Mouse (Mus musculus): ENCODE data around the gene 1700001O22Rik. TPM values are rescaled to one million over a fixed set of nuclear protein-coding genes. Genes with fewer than 3 reads are reported as not detected.

1700001O22Rik gene
- polyA plus RNA-seq, 1 experiment from 2014 or later = 2.6 TPM

GRCm38 (mm10) chr2:30792061-30792460 lies 11.4 kb downstream of the 1700001O22Rik start:
- Histone ChIP-seq H3K36me3 (no peaks in the 10 kb centered on the region), H3K4me3 (no peak overlapping the region), H3K9ac (replicated peaks) (no peak overlapping the region), H3K4me2 (replicated peaks) (no peak overlapping the region), H3K27ac (replicated peaks) (no peak overlapping the region), H3K4me1 (peaks cover 34% of the 10 kb centered on the region), H3K9me3 (no peaks in the 10 kb centered on the region), H3K27me3 (no peaks in the 10 kb centered on the region)
- 85% methylated on average over 7 of the region's 7 CpGs for WGBS
- no peak for ATAC-seq (replicated peaks)

DNA sequence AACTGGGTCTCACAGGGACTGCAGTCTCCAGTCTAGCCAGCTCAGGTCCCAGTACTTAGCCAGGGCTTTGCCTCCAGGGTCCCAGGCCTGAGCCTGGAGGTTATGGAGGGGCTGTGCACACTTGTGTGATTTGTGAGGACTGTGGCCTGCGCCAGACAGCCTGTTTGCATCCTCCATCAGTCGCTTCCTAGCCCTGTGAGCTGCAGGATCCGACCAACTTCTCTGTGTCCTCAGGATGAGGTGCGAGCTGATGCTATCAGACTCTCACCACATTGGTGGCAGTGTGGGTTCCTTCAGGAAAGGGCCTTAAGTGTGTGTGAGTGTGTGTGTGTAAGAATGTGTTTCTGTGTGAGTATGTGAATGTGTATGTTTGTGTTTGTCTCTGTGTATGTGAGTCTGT lies 16.0 kb downstream of the 1700001O22Rik start:
- peak overlapping the region; percentile 15 for H3K9ac ChIP-seq (replicated peaks)
- no peaks in the 10 kb centered on the region for H3K36me3 ChIP-seq
- no peaks in the 10 kb centered on the region for H3K27me3 ChIP-seq
- 61% methylated on average over 4 of the region's 4 CpGs for WGBS
- no peaks in the 10 kb centered on the region for H3K9me3 ChIP-seq
- H3K4me1 ChIP-seq = peaks cover 34% of the 10 kb centered on the region
- H3K4me2 ChIP-seq (replicated peaks) = no peak overlapping the region
- no peak for ATAC-seq (replicated peaks)
- H3K4me3 ChIP-seq = no peak overlapping the region
- peak overlapping the region; percentile 41 for H3K27ac ChIP-seq (replicated peaks)

DNA sequence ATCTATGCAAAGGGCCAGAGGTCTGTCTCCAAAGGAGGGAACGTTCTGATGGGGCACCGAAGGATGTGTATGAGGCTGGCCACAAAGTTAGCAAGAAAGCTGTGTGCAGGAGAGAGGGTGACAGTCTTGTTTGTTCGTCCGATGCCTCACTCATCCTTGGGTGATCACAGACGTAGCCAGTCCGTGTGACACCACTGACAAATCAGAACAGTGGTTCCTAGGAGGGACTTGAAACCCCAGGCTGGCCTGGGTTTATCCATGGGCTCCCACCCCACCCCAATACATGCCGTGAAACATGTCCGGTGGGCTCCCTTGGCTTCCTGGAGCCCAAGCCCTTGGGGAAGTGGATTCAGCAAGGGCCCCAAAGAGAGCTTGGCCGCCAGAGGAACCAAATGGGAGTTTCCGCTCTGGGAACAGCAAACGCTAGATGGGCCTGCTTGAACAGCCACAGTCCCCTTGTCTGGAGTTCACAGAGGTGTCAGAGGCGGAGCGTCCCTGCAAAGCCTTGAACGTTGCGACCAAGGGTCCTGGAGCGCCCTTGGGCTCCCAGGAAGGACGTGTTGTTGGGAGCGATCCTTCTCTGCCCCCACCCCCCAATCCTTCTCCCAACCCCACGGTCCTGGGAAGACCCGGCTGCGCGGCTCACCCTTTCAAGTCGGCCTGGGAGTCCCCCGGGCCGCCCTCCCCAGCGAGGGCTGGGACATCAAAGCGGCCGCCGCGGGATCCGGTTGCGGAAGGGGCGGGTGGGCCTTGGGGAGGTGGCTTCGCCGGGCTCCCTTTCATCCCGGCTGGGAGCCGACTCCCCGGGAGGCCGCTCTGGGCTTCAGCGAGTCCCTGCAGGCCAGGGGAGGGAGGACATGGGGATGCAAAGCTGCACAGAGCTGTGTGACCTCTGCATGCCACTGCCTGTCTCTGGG lies 19.1 kb downstream of the 1700001O22Rik start:
- H3K4me3 ChIP-seq = peak overlapping the region; percentile 13; the same call in 1 of the 2 replicates
- H3K4me1 ChIP-seq = peaks cover 34% of the 10 kb centered on the region
- H3K27me3 ChIP-seq = no peaks in the 10 kb centered on the region
- peak overlapping the region; percentile 31; the same call in 1 of the 2 replicates for H3K27ac ChIP-seq (replicated peaks)
- no peaks in the 10 kb centered on the region for H3K36me3 ChIP-seq
- no peak; the same call in 1 of the 2 replicates for ATAC-seq (replicated peaks)
- peak overlapping the region; percentile 50 for H3K4me2 ChIP-seq (replicated peaks)
- no peaks in the 10 kb centered on the region for H3K9me3 ChIP-seq
- WGBS = 13% methylated on average over 39 of the region's 40 CpGs
- H3K9ac ChIP-seq (replicated peaks) = 0 out of 2 replicates have a peak overlapping the region, but pooled peaks have one; percentile 22

DNA sequence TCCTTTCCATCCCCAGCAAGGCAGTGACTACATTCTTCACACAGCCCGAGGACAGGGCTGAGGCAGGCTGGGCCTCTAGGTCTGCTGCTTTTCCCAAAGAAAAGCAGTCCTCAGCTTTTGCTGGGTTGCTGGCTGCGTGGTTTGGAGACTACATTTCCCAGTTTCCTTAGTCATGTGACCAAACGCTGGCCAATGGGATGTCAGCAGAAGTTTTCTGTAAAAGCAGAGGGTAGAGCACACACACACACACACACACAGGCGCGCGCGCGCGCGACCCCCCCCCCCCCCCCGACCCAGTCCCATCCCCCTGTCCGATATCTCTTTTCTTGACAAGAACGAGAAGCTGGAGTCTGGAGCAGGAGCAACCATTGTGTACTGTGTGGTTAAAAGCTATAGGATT lies 20.1 kb downstream of the 1700001O22Rik start:
- H3K36me3 ChIP-seq = no peaks in the 10 kb centered on the region
- peak overlapping the region; percentile 25; the same call in 1 of the 2 replicates for H3K4me3 ChIP-seq
- under 1% methylated on average over 10 of the region's 13 CpGs for WGBS
- peak; percentile 66 for ATAC-seq (replicated peaks)
- H3K9me3 ChIP-seq = no peaks in the 10 kb centered on the region
- H3K9ac ChIP-seq (replicated peaks) = peak overlapping the region; percentile 35
- peaks cover 34% of the 10 kb centered on the region for H3K4me1 ChIP-seq
- H3K27me3 ChIP-seq = no peaks in the 10 kb centered on the region
- H3K4me2 ChIP-seq (replicated peaks) = peak overlapping the region; percentile 50
- H3K27ac ChIP-seq (replicated peaks) = peak overlapping the region; percentile 75

- Histone ChIP-seq H3K4me1 (peaks cover 31% of the 10 kb centered on the region), H3K9me3 (no peaks in the 10 kb centered on the region), H3K4me3 (no peak overlapping the region; the same call in 1 of the 2 replicates), H3K27ac (replicated peaks) (peak overlapping the region; percentile 75), H3K4me2 (replicated peaks) (peak overlapping the region; percentile 50), H3K36me3 (no peaks in the 10 kb centered on the region), H3K9ac (replicated peaks) (peak overlapping the region; percentile 35), H3K27me3 (no peaks in the 10 kb centered on the region)
- ATAC-seq (replicated peaks) = 0 out of 2 replicates have a peak, but pooled peaks have one; percentile 5
- WGBS = 75% methylated on average over 8 of the region's 8 CpGs
Measured at GRCm38 (mm10) chr2:30782312-30783290, 20.9 kb downstream of the 1700001O22Rik start.

DNA sequence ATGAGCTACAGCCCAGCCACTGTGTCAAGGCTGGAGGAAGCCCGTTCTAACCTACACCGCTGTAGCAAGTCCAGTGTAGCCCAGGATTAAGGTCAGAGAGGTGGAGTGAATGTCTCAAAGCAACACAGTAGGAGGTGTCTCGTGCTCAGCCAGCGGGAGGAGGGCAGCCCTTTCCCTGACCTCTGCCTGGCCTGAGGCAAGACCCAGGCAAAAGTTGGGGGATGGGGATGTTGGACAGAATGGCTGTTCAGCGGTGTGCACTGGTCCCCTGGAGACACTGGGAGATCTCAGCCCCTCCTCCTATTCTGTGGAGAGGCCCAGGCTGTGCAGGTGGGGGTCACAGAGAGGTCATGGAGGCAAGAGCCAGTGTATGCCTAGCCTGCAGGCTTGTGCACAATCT lies 24.2 kb downstream of the 1700001O22Rik start:
- H3K36me3 ChIP-seq = no peaks in the 10 kb centered on the region

GRCm38 (mm10) chr2:30778235-30778634 lies 25.2 kb downstream of the 1700001O22Rik start:
- WGBS = 59% methylated on average over 4 of the region's 4 CpGs
- H3K4me1 ChIP-seq = peaks cover 7% of the 10 kb centered on the region
- ATAC-seq (replicated peaks) = no peak
- H3K9ac ChIP-seq (replicated peaks) = no peak overlapping the region
- H3K4me3 ChIP-seq = no peak overlapping the region
- H3K27ac ChIP-seq (replicated peaks) = no peak overlapping the region
- H3K4me2 ChIP-seq (replicated peaks) = no peak overlapping the region
- no peaks in the 10 kb centered on the region for H3K27me3 ChIP-seq
- H3K9me3 ChIP-seq = no peaks in the 10 kb centered on the region
- H3K36me3 ChIP-seq = no peaks in the 10 kb centered on the region

More for the DNA sequence above, 24.2 kb downstream of the 1700001O22Rik start:
- peaks cover 14% of the 10 kb centered on the region for H3K4me1 ChIP-seq
- no peak overlapping the region for H3K4me3 ChIP-seq
- WGBS = 10% methylated on average over 5 of the region's 5 CpGs
- no peak overlapping the region for H3K9ac ChIP-seq (replicated peaks)
- no peak overlapping the region for H3K27ac ChIP-seq (replicated peaks)
- H3K27me3 ChIP-seq = no peaks in the 10 kb centered on the region
- no peaks in the 10 kb centered on the region for H3K9me3 ChIP-seq
- ATAC-seq (replicated peaks) = no peak
- no peak overlapping the region for H3K4me2 ChIP-seq (replicated peaks)

- H3K27me3 ChIP-seq = no peaks in the 10 kb centered on the region
- no peak overlapping the region for H3K4me3 ChIP-seq
- no peaks in the 10 kb centered on the region for H3K9me3 ChIP-seq
- ATAC-seq (replicated peaks) = no peak
- H3K36me3 ChIP-seq = no peaks in the 10 kb centered on the region
- H3K4me2 ChIP-seq (replicated peaks) = no peak overlapping the region
- peaks cover 7% of the 10 kb centered on the region for H3K4me1 ChIP-seq
- 83% methylated on average over 3 of the region's 3 CpGs for WGBS
- H3K27ac ChIP-seq (replicated peaks) = no peak overlapping the region
- no peak overlapping the region for H3K9ac ChIP-seq (replicated peaks)
Measured at GRCm38 (mm10) chr2:30777266-30777665, 26.2 kb downstream of the 1700001O22Rik start.

GRCm38 (mm10) chr2:30775955-30776354 lies 27.5 kb downstream of the 1700001O22Rik start:
- H3K9me3 ChIP-seq = no peaks in the 10 kb centered on the region
- H3K9ac ChIP-seq (replicated peaks) = no peak overlapping the region
- WGBS = 55% methylated on average over 3 of the region's 3 CpGs
- H3K27me3 ChIP-seq = no peaks in the 10 kb centered on the region
- H3K27ac ChIP-seq (replicated peaks) = no peak overlapping the region
- H3K4me2 ChIP-seq (replicated peaks) = no peak overlapping the region
- no peaks in the 10 kb centered on the region for H3K36me3 ChIP-seq
- no peak for ATAC-seq (replicated peaks)
- no peak overlapping the region for H3K4me3 ChIP-seq
- H3K4me1 ChIP-seq = peaks cover 20% of the 10 kb centered on the region

GRCm38 (mm10) chr2:30773313-30774005 lies 30.0 kb downstream of the 1700001O22Rik start:
- H3K4me3 ChIP-seq = no peak overlapping the region
- H3K9me3 ChIP-seq = no peaks in the 10 kb centered on the region
- no peak overlapping the region for H3K4me2 ChIP-seq (replicated peaks)
- 83% methylated on average over 8 of the region's 8 CpGs for WGBS
- no peak for ATAC-seq (replicated peaks)
- no peak overlapping the region for H3K9ac ChIP-seq (replicated peaks)
- H3K27ac ChIP-seq (replicated peaks) = peak overlapping the region; percentile 89; the same call in 1 of the 2 replicates
- no peaks in the 10 kb centered on the region for H3K27me3 ChIP-seq
- no peaks in the 10 kb centered on the region for H3K36me3 ChIP-seq
- peaks cover 20% of the 10 kb centered on the region for H3K4me1 ChIP-seq

GRCm38 (mm10) chr2:30772581-30773312 lies 30.7 kb downstream of the 1700001O22Rik start:
- Histone ChIP-seq H3K36me3 (no peaks in the 10 kb centered on the region), H3K27ac (replicated peaks) (peak overlapping the region; percentile 89), H3K4me2 (replicated peaks) (no peak overlapping the region), H3K4me1 (peaks cover 24% of the 10 kb centered on the region), H3K4me3 (no peak overlapping the region), H3K27me3 (no peaks in the 10 kb centered on the region), H3K9me3 (no peaks in the 10 kb centered on the region), H3K9ac (replicated peaks) (no peak overlapping the region)
- 0 out of 2 replicates have a peak, but pooled peaks have one; percentile 29 for ATAC-seq (replicated peaks)
- WGBS = 45% methylated on average over 15 of the region's 15 CpGs
